Mouse (Mus musculus) neural tube, embryonic 15.5 days (tissue): ENCODE data around the gene Cntrob. TPM values are rescaled to one million over a fixed set of nuclear protein-coding genes. Genes with fewer than 3 reads are reported as not detected.

Experiments used
- ATAC-seq: fragments of 200-750 bp; cut with Nextera tagmentation; 2 replicates; pipeline ENCODE4 v1.8.0; 2017; ENCODE audit warnings: mild to moderate bottlenecking, moderate TSS enrichment, moderate library complexity; ENCODE audit not compliant: low FRiP score
- H3K27ac ChIP-seq: fragments of 300-500 bp; sonication (generic); replicated peaks from 2 replicates; pipeline ENCODE4 v1.5.1; 2015; ENCODE audit warnings: mild to moderate bottlenecking, inconsistent platforms
- H3K27me3 ChIP-seq: fragments of 300-500 bp; sonication (generic); replicated peaks from 2 replicates; pipeline ENCODE4 v1.6.1; 2015; ENCODE audit warnings: inconsistent platforms
- H3K36me3 ChIP-seq: fragments of 300-500 bp; sonication (generic); 2 replicates; pipeline ENCODE4 v1.6.1; 2015; ENCODE audit warnings: inconsistent platforms
- H3K4me1 ChIP-seq: fragments of 300-500 bp; sonication (generic); 2 replicates; pipeline ENCODE4 v1.6.1; 2015; ENCODE audit warnings: inconsistent platforms
- H3K4me2 ChIP-seq: fragments of 300-500 bp; sonication (generic); 2 replicates; pipeline ENCODE4 v1.6.1; 2015; ENCODE audit warnings: inconsistent platforms, mild to moderate bottlenecking, moderate library complexity
- H3K4me3 ChIP-seq: fragments of 300-500 bp; sonication (generic); replicated peaks from 2 replicates; pipeline ENCODE4 v1.5.1; 2015; ENCODE audit warnings: mild to moderate bottlenecking, inconsistent platforms
- H3K9ac ChIP-seq: fragments of 300-500 bp; sonication (generic); replicated peaks from 2 replicates; pipeline ENCODE4 v1.6.1; 2015; ENCODE audit warnings: mild to moderate bottlenecking, inconsistent platforms
- H3K9me3 ChIP-seq: fragments of 300-500 bp; sonication (generic); replicated peaks from 2 replicates; pipeline ENCODE4 v1.6.1; 2016; ENCODE audit warnings: inconsistent platforms
- WGBS: fragments of 180-500 bp; shearing (Covaris S2); methylation state at CpG from one replicate; pipeline ENCODE4 v1.1.7; 2015; ENCODE audit warnings: mixed read lengths; 5-methylcytosine and 5-hydroxymethylcytosine counted together
- polyA plus RNA-seq: library from polyadenylated mRNA; unstranded; fragments of >200 nt; fragmentation: Nextera tagmentation; extraction: Ambion mirVana; gene quantifications from 2 replicates; pipeline ENCODE4 v1.2.1, GENCODE M21; 2015

The Cntrob gene
- polyA plus RNA-seq, 1 experiment from 2014 or later = 14.5 TPM

DNA sequence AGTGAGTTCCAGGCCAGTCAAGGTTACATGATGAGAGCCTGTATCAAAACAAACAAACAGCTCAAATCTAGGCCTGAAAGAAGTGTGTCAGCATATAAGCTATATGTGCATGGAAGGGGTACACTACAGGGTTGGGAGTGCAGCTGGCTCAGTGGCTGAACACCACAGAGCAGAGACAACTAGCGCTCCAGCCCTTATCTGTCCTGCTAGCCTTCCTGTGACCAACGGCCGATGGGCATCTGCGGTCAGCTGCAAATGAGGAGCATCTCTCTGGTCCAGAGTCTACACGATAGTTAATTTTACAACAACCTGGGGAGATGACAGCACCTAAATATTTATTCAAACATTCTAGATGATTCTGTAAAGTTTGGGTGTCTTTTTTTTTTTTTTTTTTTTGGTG, 32.5 kb downstream of the Cntrob start:
- Histone ChIP-seq H3K9me3 (no peaks in the 10 kb centered on the region), H3K36me3 (no peaks in the 10 kb centered on the region), H3K27ac (no peak overlapping the region), H3K4me3 (no peak overlapping the region), H3K27me3 (no peaks in the 10 kb centered on the region), H3K4me1 (no peaks in the 10 kb centered on the region), H3K9ac (no peak overlapping the region), H3K4me2 (no peak overlapping the region)
- ATAC-seq = no peak
- over 99% methylated on average over 5 of the region's 5 CpGs for WGBS

DNA sequence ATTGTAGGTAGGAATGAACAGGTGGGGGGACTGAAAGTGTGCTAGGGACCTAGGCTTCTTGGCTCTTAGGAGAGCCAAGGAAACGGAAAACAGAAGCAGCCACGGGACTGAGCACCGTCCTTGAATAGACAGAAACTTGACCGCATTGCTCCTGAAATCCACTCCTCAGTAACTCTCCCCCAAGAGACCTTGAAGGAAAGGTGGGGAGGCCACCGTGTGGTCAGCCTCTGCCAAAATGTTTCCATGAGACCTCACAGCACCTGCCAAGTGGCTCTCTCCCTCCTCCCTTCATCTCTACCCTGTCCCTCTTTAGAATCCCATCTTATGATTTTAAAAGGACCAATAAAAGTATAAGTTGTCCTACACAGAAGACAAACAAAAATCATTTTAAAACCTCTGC, 46.3 kb downstream of the Cntrob start:
- Histone ChIP-seq H3K4me3 (no peak overlapping the region), H3K9ac (no peak overlapping the region), H3K27ac (no peak overlapping the region), H3K9me3 (no peaks in the 10 kb centered on the region), H3K27me3 (no peaks in the 10 kb centered on the region), H3K36me3 (no peaks in the 10 kb centered on the region), H3K4me1 (0 out of 2 replicates have a peak, but pooled peaks cover 3% of the 10 kb centered on the region), H3K4me2 (no peak overlapping the region)
- ATAC-seq = no peak
- 70% methylated on average over 5 of the region's 5 CpGs for WGBS

DNA sequence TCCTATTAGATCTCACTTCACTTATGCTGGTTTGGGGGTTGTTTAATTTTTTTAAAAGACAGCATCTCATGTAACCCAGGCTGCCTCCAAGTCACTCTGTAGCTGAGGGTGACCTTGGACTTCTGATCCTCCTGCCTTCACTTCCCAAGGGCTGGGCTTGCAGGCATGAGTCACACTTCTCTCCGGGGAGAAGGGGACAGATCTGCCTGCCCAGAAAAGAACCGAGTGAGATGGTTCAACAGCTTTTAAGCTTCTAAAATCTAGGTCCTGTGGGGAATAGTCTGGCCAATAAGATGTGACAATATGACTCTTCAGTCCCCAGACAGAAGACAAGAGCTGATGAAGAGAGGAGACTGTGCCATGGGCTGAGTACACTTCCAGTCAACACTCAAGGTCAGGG, 47.5 kb downstream of the Cntrob start:
- no peak overlapping the region for H3K4me2 ChIP-seq
- 66% methylated on average over 2 of the region's 2 CpGs for WGBS
- H3K27ac ChIP-seq = no peak overlapping the region
- H3K9ac ChIP-seq = no peak overlapping the region
- no peaks in the 10 kb centered on the region for H3K27me3 ChIP-seq
- no peak for ATAC-seq
- 0 out of 2 replicates have a peak, but pooled peaks cover 3% of the 10 kb centered on the region for H3K4me1 ChIP-seq
- H3K36me3 ChIP-seq = no peaks in the 10 kb centered on the region
- no peaks in the 10 kb centered on the region for H3K9me3 ChIP-seq
- H3K4me3 ChIP-seq = no peak overlapping the region

DNA sequence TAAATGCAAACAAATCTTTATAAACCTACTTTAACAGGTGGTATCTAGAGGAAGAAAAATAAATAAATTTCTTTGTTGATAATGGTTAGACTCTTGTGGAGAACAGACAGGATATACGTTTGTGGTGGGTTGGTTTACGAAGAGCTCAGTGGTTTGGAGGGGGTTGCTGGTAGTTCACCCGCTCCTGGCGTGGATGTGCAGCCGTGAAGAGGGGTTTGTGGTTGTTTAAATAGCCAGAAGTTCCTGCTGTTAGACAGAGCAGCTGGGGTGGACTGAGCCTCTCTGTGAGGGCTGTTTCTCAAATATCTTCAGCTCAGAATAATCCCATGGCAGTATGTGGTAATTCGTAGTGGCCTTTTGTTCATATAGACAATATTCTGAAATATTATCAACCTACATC, 47.9 kb downstream of the Cntrob start:
- no peak overlapping the region for H3K4me2 ChIP-seq
- H3K27me3 ChIP-seq = no peaks in the 10 kb centered on the region
- H3K9me3 ChIP-seq = no peaks in the 10 kb centered on the region
- 0 out of 2 replicates have a peak, but pooled peaks cover 3% of the 10 kb centered on the region for H3K4me1 ChIP-seq
- H3K9ac ChIP-seq = no peak overlapping the region
- H3K36me3 ChIP-seq = no peaks in the 10 kb centered on the region
- 83% methylated on average over 6 of the region's 6 CpGs for WGBS
- no peak for ATAC-seq
- H3K4me3 ChIP-seq = no peak overlapping the region
- no peak overlapping the region for H3K27ac ChIP-seq

DNA sequence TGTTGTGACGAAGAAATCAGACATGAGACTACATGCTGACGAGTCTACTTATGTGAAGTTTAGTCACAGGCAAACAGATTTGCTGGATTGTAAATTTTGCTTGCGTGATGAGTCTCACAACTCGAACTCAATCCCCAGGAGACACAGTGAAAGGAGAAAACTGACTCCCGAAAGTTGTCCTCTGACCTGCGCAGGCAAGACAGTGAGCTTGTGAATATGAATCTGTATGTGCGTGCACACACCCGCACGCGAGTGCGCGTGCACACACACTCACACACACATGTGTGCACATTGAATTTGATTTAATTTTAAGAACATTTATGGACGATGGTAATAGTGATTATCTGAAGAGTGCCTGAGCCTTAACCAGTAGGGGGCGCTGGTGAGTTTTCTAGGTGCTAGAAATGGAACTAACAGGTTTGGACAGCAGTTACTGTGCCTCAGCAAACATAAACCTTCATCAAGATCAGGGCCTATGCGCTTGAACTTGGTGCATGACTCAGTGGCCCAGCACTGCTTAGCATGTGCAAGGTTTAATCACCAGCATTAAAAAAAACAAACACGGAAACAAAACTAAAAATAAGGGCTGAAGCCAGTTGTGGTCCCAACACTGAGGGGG, 51.3 kb downstream of the Cntrob start:
- H3K27ac ChIP-seq = no peak overlapping the region
- H3K27me3 ChIP-seq = no peaks in the 10 kb centered on the region; the same call in 1 of the 2 replicates
- peaks cover 7% of the 10 kb centered on the region; the same call in 1 of the 2 replicates for H3K4me1 ChIP-seq
- WGBS = 45% methylated on average over 16 of the region's 16 CpGs
- ATAC-seq = no peak
- H3K9ac ChIP-seq = no peak overlapping the region
- H3K36me3 ChIP-seq = no peaks in the 10 kb centered on the region
- H3K9me3 ChIP-seq = no peaks in the 10 kb centered on the region
- H3K4me3 ChIP-seq = no peak overlapping the region
- H3K4me2 ChIP-seq = no peak overlapping the region

DNA sequence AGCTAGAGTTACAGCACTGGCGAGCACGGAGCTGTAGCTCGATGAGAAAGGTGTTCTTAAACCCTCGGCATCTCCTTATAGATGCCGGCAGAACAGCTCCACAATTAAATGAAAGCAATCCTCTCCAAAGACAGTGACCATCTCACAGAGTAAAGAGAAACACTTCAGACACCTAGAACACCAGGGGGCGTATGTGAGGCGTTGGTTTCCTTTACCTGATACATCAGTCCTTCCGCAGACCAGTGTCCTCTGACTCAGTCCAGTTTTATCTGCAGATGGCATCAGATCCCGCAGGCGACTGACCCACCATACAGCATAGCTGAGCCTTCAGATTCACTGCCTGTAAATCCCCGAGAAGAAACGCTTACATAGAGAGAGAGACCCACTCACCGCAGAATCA, 54.0 kb downstream of the Cntrob start:
- WGBS = 20% methylated on average over 13 of the region's 13 CpGs
- Histone ChIP-seq H3K27me3 (no peaks in the 10 kb centered on the region; the same call in 1 of the 2 replicates), H3K9me3 (no peaks in the 10 kb centered on the region), H3K27ac (no peak overlapping the region), H3K4me2 (peak overlapping the region; percentile 13; the same call in 1 of the 2 replicates), H3K4me3 (no peak overlapping the region), H3K36me3 (no peaks in the 10 kb centered on the region), H3K4me1 (peaks cover 25% of the 10 kb centered on the region), H3K9ac (no peak overlapping the region)
- no peak for ATAC-seq

DNA sequence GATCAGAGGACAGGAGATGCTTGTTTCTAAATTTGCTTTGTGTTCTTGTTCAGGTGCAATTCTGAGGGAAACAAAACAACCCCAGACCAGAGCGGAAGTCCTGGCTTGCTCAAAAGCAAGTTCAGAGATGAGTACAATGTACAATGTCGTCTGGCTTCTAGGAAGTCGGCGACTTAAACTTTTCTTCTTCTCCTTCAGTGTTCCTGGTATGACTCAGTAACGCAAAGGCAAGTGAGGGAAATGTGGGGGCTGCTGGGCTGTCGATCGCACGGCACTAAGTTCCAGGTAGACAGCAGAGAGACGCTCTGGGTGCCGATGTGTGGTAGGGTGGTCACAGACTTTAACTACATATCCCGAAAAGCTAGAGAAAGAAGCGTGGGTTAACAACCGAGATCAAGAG, 55.5 kb downstream of the Cntrob start:
- Histone ChIP-seq H3K27me3 (no peaks in the 10 kb centered on the region; the same call in 1 of the 2 replicates), H3K9ac (no peak overlapping the region), H3K4me1 (peaks cover 25% of the 10 kb centered on the region), H3K27ac (no peak overlapping the region), H3K4me3 (no peak overlapping the region), H3K36me3 (no peaks in the 10 kb centered on the region), H3K9me3 (no peaks in the 10 kb centered on the region), H3K4me2 (no peak overlapping the region)
- ATAC-seq = no peak
- WGBS = 87% methylated on average over 13 of the region's 13 CpGs

DNA sequence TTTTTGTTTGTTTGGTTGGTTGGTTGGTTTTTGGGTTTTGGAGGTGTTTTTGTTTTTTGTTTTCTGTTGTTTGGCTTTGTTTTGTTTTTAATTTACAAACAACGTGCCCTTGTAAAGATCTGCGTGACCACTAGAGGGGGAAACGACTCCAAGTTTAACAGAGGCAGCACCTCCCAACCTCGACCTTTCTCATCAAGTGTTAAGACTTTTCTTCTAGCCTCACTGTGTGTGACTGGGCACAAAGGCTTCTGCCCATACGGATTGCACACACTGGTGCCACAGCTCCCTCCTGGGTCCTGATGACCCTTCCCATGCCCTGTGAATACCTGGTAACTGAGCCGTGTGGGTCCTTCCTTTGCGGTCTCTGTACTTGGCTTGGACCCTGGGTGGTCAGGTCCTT, 56.2 kb downstream of the Cntrob start:
- H3K27me3 ChIP-seq = no peaks in the 10 kb centered on the region; the same call in 1 of the 2 replicates
- no peak overlapping the region for H3K4me2 ChIP-seq
- no peak for ATAC-seq

DNA sequence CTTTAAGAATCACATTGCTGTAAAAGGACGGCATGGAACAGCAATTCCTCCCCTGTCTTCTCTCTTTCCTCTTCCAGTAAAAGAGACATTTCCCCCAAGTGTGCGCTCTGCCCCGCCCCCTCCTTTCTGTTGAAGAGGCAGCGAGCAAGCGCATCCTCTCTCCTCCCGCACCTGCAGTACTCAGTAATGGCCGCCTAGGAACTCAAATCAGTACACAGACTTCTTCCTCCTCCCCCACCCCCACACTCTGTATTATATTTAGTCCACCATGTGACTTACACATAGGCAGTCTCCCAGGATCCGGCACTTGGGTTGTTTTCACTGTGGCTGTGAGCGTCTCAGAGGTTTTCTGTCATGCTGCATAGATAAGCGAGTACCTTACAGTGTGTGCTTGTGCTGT, 57.3 kb downstream of the Cntrob start:
- Histone ChIP-seq H3K4me3 (peak overlapping the region; percentile 17; the same call in 1 of the 2 replicates), H3K4me1 (peaks cover 22% of the 10 kb centered on the region), H3K9ac (no peak overlapping the region; the same call in 1 of the 2 replicates), H3K27me3 (no peaks in the 10 kb centered on the region; the same call in 1 of the 2 replicates), H3K9me3 (no peaks in the 10 kb centered on the region), H3K27ac (peak overlapping the region; percentile 84), H3K36me3 (no peaks in the 10 kb centered on the region), H3K4me2 (peak overlapping the region; percentile 50)
- peak; percentile 87 for ATAC-seq
- WGBS = 10% methylated on average over 10 of the region's 10 CpGs

More for the DNA sequence above, 56.2 kb downstream of the Cntrob start:
- Histone ChIP-seq H3K36me3 (no peaks in the 10 kb centered on the region), H3K9ac (no peak overlapping the region), H3K9me3 (no peaks in the 10 kb centered on the region), H3K4me1 (peaks cover 22% of the 10 kb centered on the region), H3K4me3 (no peak overlapping the region), H3K27ac (no peak overlapping the region)
- 26% methylated on average over 7 of the region's 7 CpGs for WGBS

DNA sequence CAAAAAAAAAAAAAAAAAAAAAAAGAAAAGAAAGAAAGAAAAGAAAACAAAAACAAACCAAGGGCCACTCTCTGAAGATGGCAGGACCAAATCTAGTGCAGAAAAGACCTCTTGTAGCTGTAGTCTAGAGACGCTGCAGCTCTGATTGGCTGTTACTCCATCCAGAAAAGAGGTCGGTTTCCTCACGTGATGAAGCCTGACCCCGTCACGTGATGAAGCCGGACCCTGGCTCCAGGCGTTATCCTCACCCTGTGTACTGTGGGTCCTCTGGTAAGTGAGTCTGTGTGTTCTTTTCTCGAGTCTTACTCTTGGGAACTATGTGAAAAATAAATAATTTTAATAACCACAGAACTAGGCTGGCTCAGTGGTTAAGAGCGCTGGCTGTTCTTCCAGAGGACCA, 58.2 kb downstream of the Cntrob start:
- no peaks in the 10 kb centered on the region for H3K36me3 ChIP-seq
- H3K9me3 ChIP-seq = no peaks in the 10 kb centered on the region
- peak overlapping the region; percentile 84 for H3K27ac ChIP-seq
- no peak overlapping the region for H3K4me3 ChIP-seq
- H3K4me1 ChIP-seq = peaks cover 22% of the 10 kb centered on the region
- H3K4me2 ChIP-seq = peak overlapping the region; percentile 50; the same call in 1 of the 2 replicates
- WGBS = 76% methylated on average over 9 of the region's 9 CpGs
- no peak overlapping the region for H3K9ac ChIP-seq
- no peaks in the 10 kb centered on the region; the same call in 1 of the 2 replicates for H3K27me3 ChIP-seq
- ATAC-seq = no peak

DNA sequence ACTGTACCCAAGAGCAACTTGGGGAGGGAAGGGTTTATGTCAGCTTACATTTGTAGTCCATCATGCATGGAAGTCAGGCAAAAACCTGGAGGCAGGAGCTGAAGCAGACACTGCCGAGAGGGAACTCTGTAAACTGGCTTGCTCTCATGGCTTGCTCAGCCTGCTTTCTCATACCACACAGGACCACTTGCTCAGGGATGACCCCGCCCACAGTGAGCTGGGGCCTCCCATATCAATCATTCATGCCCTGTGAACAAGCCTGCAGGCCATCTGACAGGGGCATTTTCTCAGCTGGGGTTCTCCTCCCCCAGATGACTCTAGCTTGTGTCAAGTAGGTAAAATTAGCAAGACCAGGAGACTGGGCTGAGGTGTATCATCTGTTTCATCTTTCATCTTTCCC, 59.3 kb downstream of the Cntrob start:
- Histone ChIP-seq H3K9ac (no peak overlapping the region), H3K27ac (no peak overlapping the region), H3K9me3 (no peaks in the 10 kb centered on the region), H3K4me1 (peaks cover 19% of the 10 kb centered on the region), H3K4me2 (no peak overlapping the region), H3K27me3 (no peaks in the 10 kb centered on the region; the same call in 1 of the 2 replicates), H3K36me3 (no peaks in the 10 kb centered on the region), H3K4me3 (no peak overlapping the region)
- ATAC-seq = no peak
- 70% methylated on average over 2 of the region's 2 CpGs for WGBS

DNA sequence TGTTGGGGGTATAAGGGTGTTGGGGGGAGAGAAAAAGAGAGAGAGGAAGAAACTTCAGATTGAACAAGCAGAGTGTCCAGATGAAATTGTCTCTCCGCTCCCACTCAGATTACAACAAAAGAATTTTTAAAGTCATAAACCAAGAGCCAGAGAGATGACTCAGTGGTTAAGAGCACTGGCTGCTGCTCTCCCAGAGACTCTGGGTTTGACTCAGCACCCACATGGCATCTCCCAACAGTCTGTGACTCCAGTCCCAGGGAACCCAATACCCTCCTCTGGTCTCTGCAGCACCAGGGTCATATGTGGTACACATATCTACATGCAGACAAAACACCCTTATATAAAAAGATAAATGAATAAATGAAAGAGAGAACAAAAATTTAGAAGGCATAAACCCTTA, 63.5 kb downstream of the Cntrob start:
- H3K9me3 ChIP-seq = no peaks in the 10 kb centered on the region
- H3K9ac ChIP-seq = no peak overlapping the region
- H3K27ac ChIP-seq = no peak overlapping the region
- H3K4me1 ChIP-seq = no peaks in the 10 kb centered on the region
- no peaks in the 10 kb centered on the region for H3K36me3 ChIP-seq
- WGBS = 87% methylated on average over 1 of the region's 1 CpGs
- no peak overlapping the region for H3K4me2 ChIP-seq
- H3K4me3 ChIP-seq = no peak overlapping the region
- no peak for ATAC-seq
- H3K27me3 ChIP-seq = no peaks in the 10 kb centered on the region
